Mouse (Mus musculus): ENCODE data around the gene Fgfr2. TPM values are rescaled to one million over a fixed set of nuclear protein-coding genes. Genes with fewer than 3 reads are reported as not detected.

Gene Fgfr2
- polyA plus RNA-seq, 1 experiment from 2014 or later: 81.1 TPM

- Histone ChIP-seq H3K9me3 (replicated peaks) (no peaks in the 10 kb centered on the region), H3K27me3 (no peaks in the 10 kb centered on the region), H3K27ac (no peak overlapping the region), H3K4me1 (no peaks in the 10 kb centered on the region), H3K4me2 (replicated peaks) (no peak overlapping the region), H3K36me3 (no peaks in the 10 kb centered on the region), H3K4me3 (no peak overlapping the region), H3K9ac (no peak overlapping the region)
- WGBS: 8% methylated on average over 3 of the region's 3 CpGs
- no peak for ATAC-seq (ENCODE audit: low FRiP score)
These were observed 1426.3 kb downstream of the Fgfr2 start for GRCm38 (mm10) chr7:131696889-131697288.

- Histone ChIP-seq H3K4me3 (no peak overlapping the region), H3K36me3 (no peaks in the 10 kb centered on the region), H3K9me3 (replicated peaks) (no peaks in the 10 kb centered on the region; the same call in 1 of the 2 replicates), H3K27me3 (no peaks in the 10 kb centered on the region), H3K27ac (no peak overlapping the region), H3K4me1 (no peaks in the 10 kb centered on the region), H3K4me2 (replicated peaks) (no peak overlapping the region), H3K9ac (no peak overlapping the region)
- WGBS: 93% methylated on average over 1 of the region's 1 CpGs
- no peak for ATAC-seq (ENCODE audit: low FRiP score)
These were observed 1435.8 kb downstream of the Fgfr2 start for GRCm38 (mm10) chr7:131687324-131687723.

DNA sequence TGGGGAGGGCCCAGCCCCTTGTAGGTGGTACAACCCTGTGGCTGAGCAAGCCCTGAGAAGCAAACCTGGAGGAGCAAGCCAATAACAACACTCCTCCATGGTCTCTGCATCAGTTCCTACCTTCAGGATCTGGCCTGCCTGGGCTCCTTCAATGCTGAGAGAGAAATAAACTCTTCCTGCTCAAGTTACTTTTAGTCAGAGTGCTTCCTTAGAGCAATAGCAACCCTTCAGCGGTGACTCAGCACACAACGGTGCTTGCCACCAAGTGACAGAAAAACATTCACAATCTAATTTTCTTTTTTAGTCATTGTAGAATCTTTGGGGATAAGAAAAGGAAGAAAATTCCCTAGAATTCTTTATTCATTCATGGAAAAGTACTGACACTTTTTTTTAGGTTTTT, 1446.0 kb downstream of the Fgfr2 start:
- 0 out of 2 replicates have a peak, but pooled peaks cover 6% of the 10 kb centered on the region for H3K4me1 ChIP-seq
- no peaks in the 10 kb centered on the region for H3K9me3 ChIP-seq (replicated peaks)
- WGBS: 88% methylated on average over 2 of the region's 2 CpGs
- no peak for ATAC-seq (ENCODE audit: low FRiP score)
- H3K4me3 ChIP-seq: no peak overlapping the region
- no peak overlapping the region for H3K9ac ChIP-seq
- H3K4me2 ChIP-seq (replicated peaks): no peak overlapping the region
- no peaks in the 10 kb centered on the region for H3K27me3 ChIP-seq
- no peaks in the 10 kb centered on the region for H3K36me3 ChIP-seq
- H3K27ac ChIP-seq: no peak overlapping the region

- Histone ChIP-seq H3K36me3 (no peaks in the 10 kb centered on the region), H3K27ac (no peak overlapping the region), H3K9me3 (replicated peaks) (no peaks in the 10 kb centered on the region), H3K27me3 (no peaks in the 10 kb centered on the region), H3K4me1 (no peaks in the 10 kb centered on the region), H3K4me3 (no peak overlapping the region), H3K9ac (no peak overlapping the region), H3K4me2 (replicated peaks) (no peak overlapping the region)
- no peak for ATAC-seq (ENCODE audit: low FRiP score)
- 36% methylated on average over 6 of the region's 6 CpGs for WGBS
These were observed 1452.6 kb downstream of the Fgfr2 start for GRCm38 (mm10) chr7:131670586-131670985.

DNA sequence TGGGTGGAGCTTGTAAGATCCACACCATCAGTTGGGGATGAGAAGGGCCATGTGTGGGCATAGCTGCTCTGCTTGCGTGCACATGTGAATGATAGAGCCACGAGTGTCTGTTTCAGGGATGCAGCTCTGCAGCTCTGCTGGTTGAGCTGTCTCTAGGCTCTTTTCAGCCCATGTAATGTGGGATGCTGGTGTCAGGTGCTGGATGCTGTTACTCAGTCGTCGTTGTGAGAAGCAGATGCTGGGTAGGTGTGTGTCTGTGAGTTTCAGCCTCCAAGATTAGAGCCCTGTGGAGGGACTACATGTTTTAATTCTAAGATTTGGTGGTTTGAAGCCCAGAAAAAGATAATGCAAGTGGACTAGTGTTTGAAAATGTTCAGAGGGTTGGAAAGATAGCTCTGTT, 1453.8 kb downstream of the Fgfr2 start:
- H3K9me3 ChIP-seq (replicated peaks): no peaks in the 10 kb centered on the region
- no peak overlapping the region for H3K4me3 ChIP-seq
- H3K9ac ChIP-seq: no peak overlapping the region
- H3K36me3 ChIP-seq: no peaks in the 10 kb centered on the region
- no peaks in the 10 kb centered on the region for H3K27me3 ChIP-seq
- ATAC-seq (ENCODE audit: low FRiP score): no peak
- H3K4me1 ChIP-seq: no peaks in the 10 kb centered on the region
- no peak overlapping the region for H3K27ac ChIP-seq
- no peak overlapping the region for H3K4me2 ChIP-seq (replicated peaks)
- 87% methylated on average over 4 of the region's 4 CpGs for WGBS

- WGBS: 96% methylated on average over 1 of the region's 1 CpGs
These were observed 1462.4 kb downstream of the Fgfr2 start for GRCm38 (mm10) chr7:131660726-131661125.

GRCm38 (mm10) chr7:131656017-131656416, 1467.1 kb downstream of the Fgfr2 start:
- H3K27me3 ChIP-seq: no peaks in the 10 kb centered on the region
- WGBS: 43% methylated on average over 7 of the region's 7 CpGs
- ATAC-seq (ENCODE audit: low FRiP score): no peak

More at GRCm38 (mm10) chr7:131660726-131661125, 1462.4 kb downstream of the Fgfr2 start:
- no peak overlapping the region for H3K4me3 ChIP-seq
- no peak overlapping the region for H3K27ac ChIP-seq
- ATAC-seq (ENCODE audit: low FRiP score): no peak
- no peak overlapping the region for H3K4me2 ChIP-seq (replicated peaks)
- peaks cover 9% of the 10 kb centered on the region for H3K4me1 ChIP-seq
- no peaks in the 10 kb centered on the region for H3K27me3 ChIP-seq
- no peaks in the 10 kb centered on the region for H3K36me3 ChIP-seq
- no peak overlapping the region for H3K9ac ChIP-seq
- H3K9me3 ChIP-seq (replicated peaks): no peaks in the 10 kb centered on the region

GRCm38 (mm10) chr7:131653416-131653815, 1469.7 kb downstream of the Fgfr2 start:
- H3K4me2 ChIP-seq (replicated peaks): no peak overlapping the region
- H3K36me3 ChIP-seq: no peaks in the 10 kb centered on the region
- H3K9ac ChIP-seq: no peak overlapping the region
- H3K9me3 ChIP-seq (replicated peaks): no peaks in the 10 kb centered on the region
- no peak overlapping the region for H3K4me3 ChIP-seq
- H3K27me3 ChIP-seq: no peaks in the 10 kb centered on the region
- H3K27ac ChIP-seq: no peak overlapping the region
- WGBS: 84% methylated on average over 6 of the region's 6 CpGs
- peaks cover 12% of the 10 kb centered on the region for H3K4me1 ChIP-seq
- no peak for ATAC-seq (ENCODE audit: low FRiP score)

More at GRCm38 (mm10) chr7:131656017-131656416, 1467.1 kb downstream of the Fgfr2 start:
- Histone ChIP-seq H3K9ac (no peak overlapping the region), H3K36me3 (no peaks in the 10 kb centered on the region), H3K9me3 (replicated peaks) (no peaks in the 10 kb centered on the region), H3K4me1 (peaks cover 9% of the 10 kb centered on the region), H3K4me2 (replicated peaks) (no peak overlapping the region), H3K27ac (no peak overlapping the region), H3K4me3 (no peak overlapping the region)

DNA sequence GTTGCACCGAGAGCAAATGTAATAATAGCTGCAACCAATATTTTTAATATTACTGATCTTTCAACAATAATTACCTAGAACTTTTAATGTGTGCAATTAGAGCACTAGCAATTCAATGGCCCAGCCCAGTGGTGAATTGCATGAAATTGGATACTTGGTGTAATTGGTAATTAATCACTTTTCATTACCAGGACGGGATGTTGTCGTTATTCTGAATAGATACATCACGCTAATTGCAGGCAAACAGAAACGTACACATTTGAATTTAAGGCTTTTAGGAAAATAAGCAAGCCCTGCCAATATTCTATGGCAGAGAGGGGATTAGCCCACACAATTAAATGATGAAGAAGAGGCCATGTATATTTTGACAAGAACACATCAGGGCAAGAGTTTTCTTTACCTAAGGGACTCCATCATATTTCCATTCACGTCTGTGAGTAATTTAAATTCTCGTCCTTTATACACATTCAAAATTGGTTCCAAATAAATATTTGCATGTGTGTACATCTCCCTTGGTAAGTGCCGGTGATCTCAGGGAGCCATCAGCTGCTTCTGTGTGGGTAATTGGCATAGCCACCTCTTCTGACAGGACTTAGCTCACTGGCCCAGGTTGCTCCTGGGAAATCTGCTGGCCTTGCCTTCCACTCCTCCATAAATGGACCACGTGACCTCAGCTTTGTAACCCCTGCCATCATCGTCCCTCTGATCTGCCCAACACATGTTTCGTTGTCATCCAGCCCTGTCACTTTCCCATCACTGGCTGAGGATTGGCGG, 1471.0 kb downstream of the Fgfr2 start:
- Histone ChIP-seq H3K4me3 (no peak overlapping the region), H3K4me1 (peaks cover 18% of the 10 kb centered on the region), H3K4me2 (replicated peaks) (no peak overlapping the region), H3K27me3 (peaks cover 5% of the 10 kb centered on the region), H3K9me3 (replicated peaks) (no peaks in the 10 kb centered on the region), H3K36me3 (no peaks in the 10 kb centered on the region), H3K9ac (no peak overlapping the region), H3K27ac (no peak overlapping the region)
- no peak for ATAC-seq (ENCODE audit: low FRiP score)
- 74% methylated on average over 12 of the region's 12 CpGs for WGBS

DNA sequence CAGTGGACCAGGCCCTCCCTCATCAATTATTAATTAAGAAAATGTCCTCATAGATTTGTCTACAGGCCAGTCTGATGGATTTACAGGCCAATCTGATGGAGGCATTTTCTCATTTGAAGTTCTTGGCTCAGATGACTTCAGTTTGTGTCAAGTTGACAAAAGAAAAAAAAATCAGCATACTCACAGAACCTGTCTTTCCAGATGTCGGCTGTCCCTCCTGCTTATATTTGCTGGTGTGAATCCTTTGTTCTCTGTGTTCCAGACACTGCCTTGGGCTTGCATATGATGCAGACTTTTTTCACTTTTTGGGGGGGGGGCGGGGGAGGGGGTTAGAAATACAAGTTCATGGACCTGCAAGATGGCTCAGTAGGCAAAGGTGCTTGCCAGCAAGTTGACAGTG, 1472.9 kb downstream of the Fgfr2 start:
- Histone ChIP-seq H3K27me3 (peaks cover 20% of the 10 kb centered on the region), H3K9ac (no peak overlapping the region), H3K36me3 (no peaks in the 10 kb centered on the region), H3K4me1 (peaks cover 8% of the 10 kb centered on the region), H3K9me3 (replicated peaks) (no peaks in the 10 kb centered on the region), H3K4me3 (no peak overlapping the region), H3K27ac (no peak overlapping the region), H3K4me2 (replicated peaks) (no peak overlapping the region)
- 45% methylated on average over 2 of the region's 2 CpGs for WGBS
- ATAC-seq (ENCODE audit: low FRiP score): no peak

- peaks cover 39% of the 10 kb centered on the region for H3K27me3 ChIP-seq
- 36% methylated on average over 7 of the region's 7 CpGs for WGBS
- H3K4me1 ChIP-seq: peaks cover 24% of the 10 kb centered on the region
- H3K36me3 ChIP-seq: no peaks in the 10 kb centered on the region
- H3K9me3 ChIP-seq (replicated peaks): no peaks in the 10 kb centered on the region
- no peak overlapping the region for H3K4me3 ChIP-seq
- H3K9ac ChIP-seq: no peak overlapping the region
- no peak overlapping the region for H3K27ac ChIP-seq
- no peak for ATAC-seq (ENCODE audit: low FRiP score)
- no peak overlapping the region for H3K4me2 ChIP-seq (replicated peaks)
These were observed 1474.9 kb downstream of the Fgfr2 start for GRCm38 (mm10) chr7:131648276-131648675.

DNA sequence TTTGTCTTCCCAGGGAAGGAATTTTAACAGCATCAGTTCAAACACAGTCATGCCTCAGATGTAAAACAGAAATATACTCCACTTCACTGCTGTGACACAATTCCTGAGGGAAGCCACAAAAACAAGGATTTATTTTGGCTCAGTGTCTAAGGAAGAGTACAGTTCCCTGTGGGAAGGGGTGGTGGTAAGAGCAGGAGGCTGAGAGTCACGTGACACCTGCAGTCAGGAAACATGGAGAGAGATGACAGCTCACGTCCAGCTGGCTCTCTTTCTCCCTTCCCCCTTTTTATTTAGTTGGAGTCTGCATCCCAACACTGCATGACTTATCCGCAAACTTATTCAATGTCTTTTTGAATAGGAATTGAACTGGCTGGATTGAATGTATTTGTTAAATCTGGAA, 1475.6 kb downstream of the Fgfr2 start:
- H3K9ac ChIP-seq: no peak overlapping the region
- WGBS: 52% methylated on average over 3 of the region's 3 CpGs
- no peak overlapping the region for H3K4me2 ChIP-seq (replicated peaks)
- no peak for ATAC-seq (ENCODE audit: low FRiP score)
- peaks cover 46% of the 10 kb centered on the region for H3K27me3 ChIP-seq
- H3K36me3 ChIP-seq: no peaks in the 10 kb centered on the region
- H3K4me3 ChIP-seq: no peak overlapping the region
- peaks cover 24% of the 10 kb centered on the region for H3K4me1 ChIP-seq
- H3K27ac ChIP-seq: no peak overlapping the region
- no peaks in the 10 kb centered on the region for H3K9me3 ChIP-seq (replicated peaks)

- peaks cover 68% of the 10 kb centered on the region for H3K27me3 ChIP-seq
- no peak overlapping the region for H3K9ac ChIP-seq
- no peak for ATAC-seq (ENCODE audit: low FRiP score)
- H3K4me3 ChIP-seq: no peak overlapping the region
- H3K4me1 ChIP-seq: peaks cover 23% of the 10 kb centered on the region
- H3K4me2 ChIP-seq (replicated peaks): peak overlapping the region; percentile 41
- WGBS: 2% methylated on average over 13 of the region's 13 CpGs
- H3K36me3 ChIP-seq: no peaks in the 10 kb centered on the region
- no peaks in the 10 kb centered on the region for H3K9me3 ChIP-seq (replicated peaks)
- no peak overlapping the region for H3K27ac ChIP-seq
These were observed 1478.6 kb downstream of the Fgfr2 start for GRCm38 (mm10) chr7:131644586-131644985.

All from hindbrain, embryonic 12.5 days (tissue).